Mouse (Mus musculus) ovary, adult 18-20 months (tissue): Measurements from ENCODE around the gene Gm10234.

Source experiments
- DNase-seq: peaks from one replicate; pipeline ENCODE4 v3.0.0; 2022; ENCODE audit warnings: low spot score, mixed read lengths

The Gm10234 gene

DNA sequence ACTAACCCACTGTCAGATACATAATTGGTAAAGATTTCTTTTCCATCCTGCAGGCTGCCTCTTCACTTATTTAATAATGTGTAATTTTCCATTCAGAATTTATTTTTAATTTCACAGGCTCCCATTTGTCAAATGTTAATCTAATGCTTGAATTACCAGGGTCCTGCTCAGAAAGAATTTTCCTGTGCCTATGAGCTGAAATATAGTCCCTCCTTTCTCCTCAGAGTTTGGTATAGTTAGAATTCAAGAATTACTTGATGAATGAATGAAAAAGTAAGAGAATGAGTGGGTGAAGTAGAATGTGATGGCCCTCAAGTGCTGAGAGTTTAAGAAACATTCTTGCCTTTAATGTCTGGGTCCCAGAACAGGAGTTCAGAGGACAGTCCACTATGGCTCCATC lies at the start of gene Gm10234:
Gm10234 (plus strand) TSS at position 301 of the 400 bp plus-strand sequence.
- DNase-seq: no peak

DNA sequence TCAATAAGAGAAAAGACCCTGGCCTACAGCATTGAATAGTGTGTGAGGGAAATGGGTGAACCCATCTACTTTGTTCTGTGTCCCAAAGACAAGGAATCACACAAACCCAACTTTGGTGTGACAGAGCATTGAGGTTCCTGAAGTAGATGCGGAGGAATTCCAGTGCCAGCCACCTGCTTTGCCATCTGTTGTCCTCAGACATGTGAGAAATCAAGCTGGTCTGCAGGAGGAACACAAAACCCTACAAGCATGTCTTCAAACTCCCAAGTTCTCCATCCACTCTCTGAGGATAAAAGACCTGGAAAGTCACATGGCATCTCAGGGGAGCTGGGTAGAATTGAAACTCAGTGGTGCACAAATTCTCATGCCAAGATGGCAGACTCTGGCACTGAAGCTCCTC lies 44.3 kb upstream of the Gm10234 start:
- DNase-seq: no peak

DNA sequence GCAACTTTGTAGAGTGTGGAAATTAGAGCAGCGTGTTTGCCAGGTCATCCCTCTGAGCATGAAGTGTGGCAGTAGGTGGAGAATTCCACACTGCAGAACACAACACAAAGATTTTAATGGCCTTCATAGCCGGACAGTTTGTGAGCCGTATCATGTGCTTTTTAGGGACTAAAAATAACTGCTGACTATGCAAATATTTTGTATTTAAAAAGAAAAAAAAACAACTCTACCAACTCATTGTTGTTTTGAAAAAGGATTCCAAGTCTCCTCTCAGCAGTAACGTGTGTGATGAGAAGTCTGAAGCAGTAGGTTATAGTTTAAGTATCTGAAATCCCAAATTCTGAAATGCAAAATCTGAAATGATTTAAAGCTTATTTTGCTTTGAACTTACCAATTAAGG lies 25.9 kb upstream of the Gm10234 start:
- DNase-seq: no peak

GRCm38 (mm10) chr6:95298387-95298786 lies 23.5 kb upstream of the Gm10234 start:
- no peak for DNase-seq

DNA sequence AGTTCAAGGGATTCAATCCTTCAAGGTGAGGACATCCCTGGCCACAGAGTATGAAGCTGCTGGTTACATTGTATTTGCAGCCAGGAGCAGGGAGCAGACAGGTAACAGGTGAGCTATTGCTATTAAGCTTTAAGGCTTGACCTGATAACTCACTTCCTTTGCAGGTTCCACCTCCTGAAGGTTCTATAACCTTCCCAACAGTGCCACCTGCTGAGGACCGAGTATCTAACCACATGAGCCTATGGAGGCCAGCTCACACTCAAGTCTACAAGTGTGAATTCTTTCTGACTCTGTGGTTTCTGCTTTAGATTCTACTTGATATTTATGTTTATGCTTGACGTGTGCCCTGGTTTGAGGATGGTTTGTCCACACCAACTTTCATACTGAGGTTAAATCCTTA lies 21.3 kb upstream of the Gm10234 start:
- no peak for DNase-seq

DNA sequence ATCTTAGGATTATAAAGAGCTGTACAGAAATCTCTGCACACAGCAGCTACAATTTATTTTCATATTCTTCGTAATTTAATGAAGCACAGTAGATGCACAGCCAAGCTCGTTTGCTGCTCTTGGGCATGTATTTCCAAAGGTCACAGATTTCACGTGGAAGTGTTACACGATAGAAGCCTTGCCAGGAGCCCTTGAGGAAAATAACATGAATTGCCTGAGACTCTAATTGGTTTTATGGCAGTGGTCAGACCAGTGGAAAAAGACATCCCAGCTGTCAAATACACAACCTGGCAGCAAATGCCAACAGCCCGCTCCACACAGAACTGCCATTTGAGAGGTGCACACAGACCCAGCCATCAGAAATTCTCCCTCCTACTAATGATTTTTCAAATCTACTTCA lies 9.3 kb downstream of the Gm10234 start:
- no peak for DNase-seq

DNA sequence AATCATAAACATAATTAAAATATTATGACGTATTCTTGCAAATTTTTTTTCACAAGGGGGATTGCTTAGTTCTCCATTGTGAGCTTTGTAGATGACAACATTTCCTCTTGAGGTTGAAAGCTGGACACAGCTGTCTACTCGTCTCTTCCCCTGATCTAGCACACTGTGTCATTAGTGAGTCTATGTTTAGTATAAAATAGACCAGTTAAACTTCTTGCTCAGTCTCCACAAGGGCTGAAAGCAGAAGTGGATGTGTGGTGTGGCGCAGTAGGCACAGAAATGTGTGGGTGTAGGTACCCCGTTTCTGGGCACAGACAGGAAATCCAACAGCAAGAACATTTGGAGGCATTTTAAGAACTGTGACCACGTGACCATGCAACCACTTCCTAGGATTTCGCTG lies 12.9 kb downstream of the Gm10234 start:
- DNase-seq: no peak

DNA sequence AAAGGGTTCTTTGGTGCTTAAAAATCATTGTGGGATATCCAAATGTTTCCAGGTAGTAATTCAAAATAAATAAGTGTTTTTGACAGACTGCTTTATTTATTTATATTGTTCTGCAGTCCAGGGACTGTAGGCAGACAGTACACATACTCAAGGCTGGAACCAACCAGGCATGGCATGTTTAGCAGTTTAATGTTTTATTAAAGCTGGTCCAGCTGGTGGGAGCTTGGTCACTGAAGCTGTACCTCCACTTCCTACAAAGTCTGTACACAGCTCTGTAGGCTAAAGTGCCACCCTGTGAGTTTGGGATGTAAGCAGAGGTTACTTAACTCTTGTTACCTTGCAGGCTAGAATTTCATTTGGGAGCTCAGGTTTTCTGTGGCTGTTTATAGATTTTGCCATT lies 27.5 kb downstream of the Gm10234 start:
- DNase-seq: no peak

DNA sequence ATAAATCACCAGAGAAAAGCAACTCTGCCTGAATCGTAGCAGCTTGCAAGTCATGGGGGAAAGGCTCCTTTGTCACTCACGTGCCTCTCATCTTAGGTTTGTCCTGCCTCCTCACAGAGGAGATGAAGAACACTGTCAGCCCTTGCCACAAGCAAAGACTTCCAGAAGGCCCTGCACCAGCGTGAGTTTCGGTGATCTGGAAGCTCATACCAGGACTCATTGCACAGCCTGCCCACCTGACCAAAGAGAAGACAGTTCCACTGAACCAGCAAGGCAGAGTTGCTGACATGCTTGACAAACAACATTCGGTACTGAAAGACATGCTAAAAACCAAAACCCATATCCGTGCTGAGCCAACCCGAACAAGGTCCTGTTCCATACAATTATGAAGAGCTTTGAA lies 31.1 kb downstream of the Gm10234 start:
- DNase-seq: no peak

DNA sequence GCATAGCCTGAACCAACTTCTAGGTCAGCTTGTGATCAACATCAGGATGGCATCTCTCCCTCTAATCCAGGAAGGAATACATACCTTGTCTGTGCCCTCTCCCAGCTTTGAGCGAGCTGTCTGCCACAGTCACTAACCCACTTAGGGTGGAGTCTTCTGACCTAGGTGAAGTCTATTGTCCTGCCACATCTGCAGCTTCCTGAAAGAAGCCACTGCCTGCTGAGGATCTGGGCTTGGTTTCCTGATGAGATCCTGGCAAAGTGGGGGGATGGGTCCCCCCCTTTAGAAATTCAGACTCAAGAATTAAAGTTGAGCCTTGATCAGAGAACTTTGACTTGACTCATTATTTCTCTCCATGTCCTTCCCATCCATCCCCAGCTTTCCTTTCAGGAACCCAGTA lies 32.0 kb downstream of the Gm10234 start:
- DNase-seq: no peak

DNA sequence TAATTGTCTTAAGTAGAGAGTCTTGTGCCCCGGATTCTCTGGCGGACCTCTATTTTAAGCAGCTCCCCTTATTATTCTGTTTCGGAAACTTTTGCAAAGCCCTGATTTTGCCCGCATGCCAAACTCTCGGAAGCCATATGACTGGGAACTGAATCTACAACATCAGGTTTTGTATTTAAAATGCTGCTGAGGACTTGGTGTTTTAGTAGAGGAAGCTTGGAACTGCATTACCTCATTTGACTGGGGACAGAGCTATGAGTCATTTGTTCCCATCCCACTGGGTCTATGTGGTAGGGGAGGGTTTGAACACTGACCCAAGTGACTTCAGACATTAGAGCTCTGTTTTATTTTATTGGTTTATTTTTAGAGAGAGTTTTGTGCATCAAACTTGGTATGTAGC lies 38.2 kb downstream of the Gm10234 start:
- DNase-seq: no peak

GRCm38 (mm10) chr6:95362707-95363106 lies 40.8 kb downstream of the Gm10234 start:
- no peak for DNase-seq

DNA sequence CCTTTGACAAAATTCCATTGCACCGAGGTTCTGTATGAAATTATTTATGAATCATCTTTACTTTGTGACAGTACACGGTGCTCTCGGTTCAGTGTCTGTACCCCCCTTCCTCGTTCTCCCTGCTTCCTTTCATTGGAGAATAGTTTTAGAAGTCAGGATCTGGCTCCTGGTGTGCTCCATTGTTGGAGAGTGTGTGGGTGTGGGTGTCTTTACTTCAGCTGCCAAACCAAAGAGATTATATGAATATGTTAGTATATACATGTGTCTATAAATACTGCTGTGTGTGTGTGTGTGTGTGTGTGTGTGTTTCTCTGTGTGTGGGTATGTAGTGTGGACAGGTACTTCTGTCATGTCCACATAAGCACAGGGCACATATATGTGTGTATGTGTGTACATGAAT lies 49.9 kb downstream of the Gm10234 start:
- no peak for DNase-seq
